Mouse (Mus musculus) A20 (cell line): Measurements from ENCODE around the gene Stk38.
"Not testable (repeated sequence)": the region's sequence is repeated elsewhere in the genome, so short reads cannot be mapped to it uniquely, and the experiment has no call there.

ENCODE experiments used
- DNase-seq: peaks from one replicate; pipeline ENCODE4 v3.0.0-alpha.2; 2011; ENCODE audit warnings: low read depth, low spot score

The Stk38 gene

GRCm38 (mm10) chr17:29039351-29039750 is 31.6 kb upstream of the Stk38 start:
- no peak for DNase-seq

- no peak for DNase-seq
Measured at GRCm38 (mm10) chr17:29035506-29035905, 27.7 kb upstream of the Stk38 start.

GRCm38 (mm10) chr17:29034264-29034663 is 26.5 kb upstream of the Stk38 start:
- DNase-seq = no peak

GRCm38 (mm10) chr17:29033569-29034061 is 25.8 kb upstream of the Stk38 start:
- DNase-seq = peak; percentile 43

- DNase-seq = peak; percentile 99
Measured at GRCm38 (mm10) chr17:29032274-29033069, 24.7 kb upstream of the Stk38 start, which contains the start of gene Srsf3. Srsf3 (plus strand) TSS chr17:29032628.

GRCm38 (mm10) chr17:29031771-29032273 is 24.0 kb upstream of the Stk38 start:
- peak; percentile 86 for DNase-seq

GRCm38 (mm10) chr17:29031085-29031711 is 23.4 kb upstream of the Stk38 start:
- not testable (repeated sequence) for DNase-seq

- peak; percentile 46 for DNase-seq
Measured at GRCm38 (mm10) chr17:29030321-29031034, 22.7 kb upstream of the Stk38 start.

GRCm38 (mm10) chr17:29026652-29027356 is 19.0 kb upstream of the Stk38 start:
- no peak for DNase-seq

GRCm38 (mm10) chr17:29024896-29025565 is 17.2 kb upstream of the Stk38 start:
- DNase-seq = no peak

- DNase-seq = no peak
Measured at GRCm38 (mm10) chr17:29024047-29024892, 16.5 kb upstream of the Stk38 start.

GRCm38 (mm10) chr17:29023346-29023745 is 15.6 kb upstream of the Stk38 start:
- DNase-seq = no peak

GRCm38 (mm10) chr17:29022230-29022819 is 14.5 kb upstream of the Stk38 start:
- DNase-seq = no peak

GRCm38 (mm10) chr17:29020444-29020843 is 12.6 kb upstream of the Stk38 start:
- no peak for DNase-seq

GRCm38 (mm10) chr17:29019391-29019790 is 11.6 kb upstream of the Stk38 start:
- DNase-seq = no peak

GRCm38 (mm10) chr17:29018292-29018984 is 10.6 kb upstream of the Stk38 start:
- peak; percentile 88 for DNase-seq

GRCm38 (mm10) chr17:29016705-29017104 is 8.9 kb upstream of the Stk38 start:
- no peak for DNase-seq

GRCm38 (mm10) chr17:29015638-29016037 is 7.8 kb upstream of the Stk38 start:
- peak; percentile 77 for DNase-seq

- DNase-seq = no peak
Measured at GRCm38 (mm10) chr17:29014235-29014634, 6.4 kb upstream of the Stk38 start.
